In the genomic region with DNA sequence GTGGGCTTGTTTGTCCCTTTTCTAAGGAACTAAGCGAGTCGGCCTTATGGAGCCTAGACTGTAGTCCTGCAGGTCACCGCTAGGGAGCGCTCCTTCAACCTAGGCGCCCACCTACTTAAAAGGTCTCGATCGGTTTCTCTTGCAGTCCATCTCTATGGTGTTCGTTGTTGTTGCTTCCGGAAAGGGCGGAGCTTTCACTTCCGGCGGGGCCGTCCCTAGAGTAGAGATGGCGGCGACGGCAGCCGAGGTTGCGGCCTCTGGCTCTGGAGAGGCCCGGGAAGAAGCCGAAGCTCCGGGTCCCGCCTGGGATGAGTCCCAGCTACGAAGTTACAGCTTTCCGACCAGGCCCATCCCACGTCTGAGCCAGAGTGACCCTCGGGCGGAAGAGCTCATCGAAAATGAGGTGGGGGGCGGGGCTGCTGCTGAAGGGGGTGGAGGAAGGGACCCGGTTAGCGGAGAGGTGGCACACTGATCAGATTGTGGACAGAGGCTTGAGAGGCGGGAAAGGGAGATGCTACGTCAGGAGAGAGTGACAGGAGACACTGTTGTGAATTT, we compare ENCODE assay signal across 8 mouse cellular contexts. TPM values are rescaled to one million over a fixed set of nuclear protein-coding genes. Genes with fewer than 3 reads are reported as not detected.
DNase-seq lines count a peak whose midpoint lies in the region; ATAC-seq lines count a peak whose summit lies in the region.

TSS of gene Hif1an (plus strand) at position 199 of the 555 bp plus-strand sequence.

- peaks cover 12% of the 10 kb centered on the region for H3K4me1 ChIP-seq in heart, embryonic 10.5 days
- H3K4me1 ChIP-seq in kidney, embryonic 15.5 days, result peaks cover 16% of the 10 kb centered on the region

- H3K27ac ChIP-seq in heart, embryonic 10.5 days, result peak within 1 kb of the TSS; percentile 94
- peak within 1 kb of the TSS; percentile 87 for H3K27ac ChIP-seq in kidney, embryonic 15.5 days

- DNase-seq in B cell, adult 2 months, result peak; percentile 96 to 97
- DNase-seq in brain, adult 2 months (ENCODE audit: low read depth, low spot score), result peak; percentile 98
- peak; percentile 97 for DNase-seq in heart, embryonic 10.5 days (ENCODE audit: low spot score)
- DNase-seq in liver, result peak; percentile 92
- peak; percentile 94 to 98 for DNase-seq in spleen, postnatal 4 days (ENCODE audit: low spot score in 2 of 2)

- WGBS in heart, embryonic 10.5 days, result under 1% methylated on average over 33 of the region's 33 CpGs
- under 1% methylated on average over 33 of the region's 33 CpGs for WGBS in kidney, embryonic 15.5 days

- peak; percentile 99 for ATAC-seq in erythroblast, adult 5-6 weeks (replicated peaks; ENCODE audit: low FRiP score, poor library complexity, severe bottlenecking)
- ATAC-seq in kidney, embryonic 15.5 days (replicated peaks; ENCODE audit: low FRiP score), result peak; percentile 97
- ATAC-seq in monocyte, adult 5-6 weeks (replicated peaks; ENCODE audit: insufficient number of reproducible peaks, low FRiP score, low TSS enrichment, poor library complexity, severe bottlenecking), result peak; percentile 98

- H3K36me3 ChIP-seq in heart, embryonic 10.5 days, result peaks cover 31% of the 10 kb centered on the region
- peaks cover 35% of the 10 kb centered on the region for H3K36me3 ChIP-seq in kidney, embryonic 15.5 days

- H3K27me3 ChIP-seq in heart, embryonic 10.5 days (ENCODE audit: insufficient read depth, poor library complexity, severe bottlenecking), result no peaks in the 10 kb centered on the region
- 0 out of 2 replicates have a peak, but pooled peaks cover 13% of the 10 kb centered on the region for H3K27me3 ChIP-seq in kidney, embryonic 15.5 days

- peak within 1 kb of the TSS; percentile 79 for H3K4me2 ChIP-seq in kidney, embryonic 15.5 days

- H3K9ac ChIP-seq in kidney, embryonic 15.5 days, result peak within 1 kb of the TSS; percentile 76

- peak within 1 kb of the TSS; percentile 88 for H3K4me3 ChIP-seq in heart, embryonic 10.5 days
- H3K4me3 ChIP-seq in kidney, embryonic 15.5 days (replicated peaks), result peak within 1 kb of the TSS; percentile 86

- H3K9me3 ChIP-seq in heart, embryonic 10.5 days, result no peaks in the 10 kb centered on the region
- no peaks in the 10 kb centered on the region for H3K9me3 ChIP-seq in kidney, embryonic 15.5 days (replicated peaks)

RNA-seq across cellular contexts. Expression of gene Hif1an, which starts in this region (rescaled TPM):
- total RNA-seq in erythroblast, adult 5-6 weeks (2015; ENCODE audit: low replicate concordance), result 2.1 TPM in 2 replicates
- 3.5 and 4.1 TPM in 2 replicates for total RNA-seq in erythroblast, adult 5-6 weeks (2017; ENCODE audit: low replicate concordance)
- 35.4 and 43.6 TPM in 2 replicates for polyA plus RNA-seq in heart, embryonic 10.5 days (2016; fragmentation: Nextera tagmentation; extraction: Ambion mirVana)
- 32.4 and 32.5 TPM in 2 replicates for polyA plus RNA-seq in kidney, embryonic 15.5 days (2015; fragmentation: Nextera tagmentation; extraction: Ambion mirVana)
- total RNA-seq in monocyte, adult 5-6 weeks (2017), result 13.0 to 27.7 TPM (median 26.6 TPM) in 3 replicates

Comparison
In these comparisons a context has a peak if more than half of its experiments do, and no peak if none do; other contexts are left out.
1. Peak in every context shown above with its lines: DNase-seq, ATAC-seq, H3K4me3 ChIP-seq and H3K27ac ChIP-seq.